Mouse (Mus musculus) right cerebral cortex, postnatal 25 days (tissue): Measurements from ENCODE around the gene Rps27l.

ENCODE experiments used
- DNase-seq: peaks from one replicate; pipeline ENCODE4 v3.0.0; 2022

Rps27l gene

DNA sequence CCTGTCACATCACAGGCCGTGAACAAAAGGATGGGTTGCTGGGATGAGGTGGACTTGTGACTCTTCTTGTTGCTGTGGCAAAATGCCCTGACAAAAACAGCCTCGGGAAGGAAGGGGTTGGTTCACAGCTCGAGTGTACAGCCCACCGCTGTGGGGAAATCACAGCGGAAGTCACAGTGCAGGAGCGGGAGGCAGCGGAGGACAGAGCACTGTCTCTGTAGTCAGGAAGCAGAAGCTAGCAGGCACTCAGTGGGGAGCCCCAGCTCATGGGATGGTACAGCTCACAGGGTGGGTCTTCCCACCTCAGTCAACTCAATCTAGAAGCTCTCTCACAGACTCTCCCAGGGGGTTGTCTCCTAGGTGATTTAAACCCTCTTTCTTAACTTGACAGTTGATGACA lies 39.5 kb downstream of the Rps27l start:
- no peak for DNase-seq

DNA sequence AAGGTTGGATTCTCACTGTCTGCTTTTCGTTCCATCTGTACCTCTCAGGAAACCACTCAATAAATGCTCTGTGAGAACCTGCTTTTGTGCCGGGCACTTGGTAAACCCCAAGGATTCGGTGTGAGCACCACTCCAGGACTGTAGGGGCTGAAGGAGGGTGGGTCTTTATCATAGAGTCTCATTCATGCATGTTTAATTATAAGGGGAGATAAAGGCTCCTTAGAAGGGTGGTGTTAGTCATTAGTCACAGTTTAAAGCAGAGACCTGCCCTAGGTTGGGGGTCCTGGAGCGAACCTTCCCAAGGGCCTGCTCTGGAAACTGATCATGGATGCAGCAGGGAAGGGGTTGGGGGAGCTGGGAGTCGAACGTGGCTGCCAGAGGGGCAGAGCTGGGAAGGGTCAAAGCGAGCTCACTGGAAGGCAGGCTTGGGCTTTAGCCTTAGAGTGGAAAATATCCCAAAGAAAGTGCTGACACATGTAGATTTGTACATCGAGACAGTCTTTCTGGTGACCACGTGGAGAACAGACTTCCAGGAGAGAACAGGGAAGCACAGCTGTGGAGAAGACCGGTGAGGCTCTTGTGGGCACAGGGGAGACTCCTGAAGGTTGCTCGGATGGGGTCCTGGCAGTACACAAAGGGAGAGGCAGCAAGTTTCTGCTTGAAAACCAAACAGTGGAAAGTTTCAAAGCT lies 42.5 kb downstream of the Rps27l start:
- no peak for DNase-seq

GRCm38 (mm10) chr9:66988888-66989414 lies 43.1 kb downstream of the Rps27l start:
- DNase-seq: no peak

- no peak for DNase-seq
Measured at GRCm38 (mm10) chr9:66989581-66989980, 43.7 kb downstream of the Rps27l start.

- no peak for DNase-seq
Measured at GRCm38 (mm10) chr9:66990046-66990445, 44.2 kb downstream of the Rps27l start.

- DNase-seq: peak; percentile 37
Measured at GRCm38 (mm10) chr9:66991021-66991749, 45.3 kb downstream of the Rps27l start.

GRCm38 (mm10) chr9:66991750-66992410 lies 46.0 kb downstream of the Rps27l start:
- DNase-seq: no peak
